30 mouse cellular contexts compared by ENCODE assay signal in the genomic region with DNA sequence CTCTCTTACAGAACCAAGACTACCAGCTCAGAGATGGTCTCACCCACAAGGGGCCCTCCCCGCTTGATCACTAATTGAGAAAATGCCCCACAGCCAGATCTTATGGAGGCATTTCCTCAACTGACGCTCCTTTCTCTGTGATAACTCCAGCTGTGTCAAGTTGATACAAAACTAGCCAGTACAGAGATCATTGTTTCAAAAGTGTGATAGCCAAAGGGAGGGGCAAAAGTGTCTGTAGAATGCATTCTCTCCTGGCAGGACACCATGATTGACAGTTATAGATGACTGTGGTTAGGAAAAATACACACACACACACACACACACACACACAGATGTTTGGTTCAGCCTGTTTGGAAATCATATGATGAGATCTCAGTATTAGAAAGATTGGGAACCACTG.
DNase-seq lines count a peak whose midpoint lies in the region; ATAC-seq and TF ChIP-seq lines count a peak whose summit lies in the region.
"Had no signal": no experiment of that assay in that cellular context is flagged by ENCODE, and none has a peak within 500 bp of the region (broad histone marks: within the 10 kb centered on the region; RNA-seq: fewer than 3 reads in every experiment).

No protein-coding gene starts in this region.

- H3K9me3 ChIP-seq in MEL (replicated peaks; ENCODE audit: insufficient read depth, low read length): no peaks in the 10 kb centered on the region
- H3K9me3 ChIP-seq in liver, embryonic 13.5 days (replicated peaks): no peaks in the 10 kb centered on the region
- H3K9me3 ChIP-seq in liver, embryonic 16.5 days (replicated peaks; ENCODE audit: control insufficient read depth, low read length): no peaks in the 10 kb centered on the region
- H3K9me3 ChIP-seq: embryonic facial prominence, embryonic 10.5 days; embryonic facial prominence, embryonic 13.5 days; forebrain, embryonic 12.5 days; forebrain, embryonic 15.5 days; heart, embryonic 12.5 days; heart, embryonic 15.5 days had no signal

- no peak overlapping the region for H3K9ac ChIP-seq in MEL (ENCODE audit: control insufficient read depth, low read depth, low read length, poor library complexity, severe bottlenecking)
- H3K9ac ChIP-seq in liver, embryonic 13.5 days: no peak overlapping the region
- no peak overlapping the region for H3K9ac ChIP-seq in liver, embryonic 16.5 days (ENCODE audit: low read depth, low read length)
- H3K9ac ChIP-seq: embryonic facial prominence, embryonic 13.5 days; forebrain, embryonic 12.5 days; forebrain, embryonic 15.5 days; heart, embryonic 12.5 days; heart, embryonic 15.5 days; hindbrain, embryonic 14.5 days had no signal

- no peak for DNase-seq in MEL (ENCODE audit: low read depth, low spot score)
- peak; percentile 37 for DNase-seq in liver, embryonic 13.5 days
- DNase-seq in cerebellum, postnatal 25 days: no peak
- no peak for DNase-seq in natural killer cell, adult 2 months (ENCODE audit: low spot score in 2 of 2)
- DNase-seq in heart, postnatal 14 days: no peak
- DNase-seq: adrenal gland, adult 2 months; adrenal gland, postnatal 14 days; B cell, adult 2 months; cerebellum, adult 11 months; cerebellum, adult 2 months; cerebellum, adult 9-11 months; cerebellum, postnatal 36 days; embryo, embryonic 11 days; gastrocnemius, postnatal 25 days; heart, adult 18-20 months; heart, postnatal 10 days; heart, postnatal 4 days had no signal

- peaks cover 0 to 2% of the 10 kb centered on the region in 2 experiments; a peak in 1 of 4 replicates for H3K27me3 ChIP-seq in MEL (ENCODE audit: control insufficient read depth in 1 of 2, insufficient read depth in 2 of 2, low read length in 2 of 2)
- H3K27me3 ChIP-seq in liver, embryonic 13.5 days: no peaks in the 10 kb centered on the region
- no peaks in the 10 kb centered on the region for H3K27me3 ChIP-seq in liver, embryonic 16.5 days (ENCODE audit: control insufficient read depth, insufficient read depth, low read depth, low read length)
- H3K27me3 ChIP-seq: CH12.LX; embryonic facial prominence, embryonic 13.5 days; forebrain, embryonic 12.5 days; forebrain, embryonic 15.5 days; heart, embryonic 12.5 days; heart, embryonic 15.5 days had no signal

- intact Hi-C loops in heart, postnatal 14 days (cut with DNase I): no loop called here

- no peak overlapping the region for H3K4me2 ChIP-seq in liver, embryonic 13.5 days
- H3K4me2 ChIP-seq in liver, embryonic 16.5 days (ENCODE audit: low read depth, low read length): no peak overlapping the region
- H3K4me2 ChIP-seq: embryonic facial prominence, embryonic 13.5 days; forebrain, embryonic 12.5 days; forebrain, embryonic 15.5 days; heart, embryonic 12.5 days; heart, embryonic 15.5 days; hindbrain, embryonic 14.5 days had no signal

- no peaks in the 10 kb centered on the region for H3K4me1 ChIP-seq in MEL (ENCODE audit: control insufficient read depth in 1 of 2, insufficient read depth in 2 of 2, low read length in 2 of 2)
- peaks cover 21% of the 10 kb centered on the region for H3K4me1 ChIP-seq in liver, embryonic 13.5 days (replicated peaks)
- peaks cover 2% of the 10 kb centered on the region; the same call in 1 of the 2 replicates for H3K4me1 ChIP-seq in liver, embryonic 16.5 days (ENCODE audit: control insufficient read depth, low read depth, low read length)
- H3K4me1 ChIP-seq: embryonic facial prominence, embryonic 13.5 days; forebrain, embryonic 15.5 days; heart, embryonic 12.5 days; heart, embryonic 15.5 days had no signal

- no peaks in the 10 kb centered on the region for H3K79me2 ChIP-seq in MEL (ENCODE audit: control insufficient read depth, insufficient read depth, low read length, poor library complexity)

- no peak for TF ChIP-seq CTCF in MEL (IDR thresholded peaks at IDR 0.05 in 2 of 3, conservative IDR thresholded peaks at IDR 0.05 in 1 of 3; ENCODE audit: control insufficient read depth in 1 of 3, insufficient read depth in 1 of 3, low read depth in 2 of 3, low read length in 3 of 3, poor library complexity in 1 of 3, severe bottlenecking in 1 of 3)

- no peak overlapping the region for H3K27ac ChIP-seq in MEL (ENCODE audit: control insufficient read depth, low read depth, low read length)
- H3K27ac ChIP-seq in liver, embryonic 13.5 days: no peak overlapping the region
- H3K27ac ChIP-seq in liver, embryonic 16.5 days (ENCODE audit: low read length): no peak overlapping the region
- H3K27ac ChIP-seq: embryonic facial prominence, embryonic 10.5 days; embryonic facial prominence, embryonic 13.5 days; forebrain, embryonic 12.5 days; forebrain, embryonic 15.5 days; heart, embryonic 15.5 days; hindbrain, embryonic 14.5 days; hindbrain, postnatal 0 days had no signal

- no peak overlapping the region for H3K4me3 ChIP-seq in MEL (ENCODE audit: control insufficient read depth in 1 of 2, insufficient read depth in 1 of 2, low read depth in 2 of 2, low read length in 2 of 2)
- no peak overlapping the region for H3K4me3 ChIP-seq in liver, embryonic 13.5 days (replicated peaks)
- H3K4me3 ChIP-seq in liver, embryonic 16.5 days (ENCODE audit: low read depth, low read length): no peak overlapping the region
- H3K4me3 ChIP-seq: embryonic facial prominence, embryonic 10.5 days; embryonic facial prominence, embryonic 13.5 days; erythroblast, embryonic 14.5 days; forebrain, embryonic 12.5 days; forebrain, embryonic 15.5 days; heart, embryonic 12.5 days; heart, embryonic 15.5 days had no signal

- 17% methylated on average over 2 of the region's 2 CpGs for WGBS in liver, embryonic 13.5 days (ENCODE audit: insufficient replicate concordance)
- WGBS in liver, embryonic 16.5 days (ENCODE audit: insufficient replicate concordance): 30% methylated on average over 2 of the region's 2 CpGs

- no peaks in the 10 kb centered on the region for H3K36me3 ChIP-seq in MEL (ENCODE audit: control insufficient read depth in 1 of 2, insufficient read depth in 2 of 2, low read length in 2 of 2)
- no peaks in the 10 kb centered on the region for H3K36me3 ChIP-seq in liver, embryonic 13.5 days
- H3K36me3 ChIP-seq in liver, embryonic 16.5 days (ENCODE audit: control insufficient read depth, insufficient read depth): no peaks in the 10 kb centered on the region
- H3K36me3 ChIP-seq: embryonic facial prominence, embryonic 10.5 days; embryonic facial prominence, embryonic 13.5 days; forebrain, embryonic 12.5 days; forebrain, embryonic 15.5 days; G1E; heart, embryonic 12.5 days; heart, embryonic 15.5 days had no signal

- peak in 1 of 2 experiments; percentile 67; a peak in 3 of 4 replicates for TF ChIP-seq EP300 in MEL (IDR thresholded peaks at IDR 0.05; ENCODE audit: low read depth in 1 of 2, low read length in 2 of 2)

- ATAC-seq in liver, embryonic 13.5 days (ENCODE audit: low read depth): peak; percentile 80
- peak; percentile 73 for ATAC-seq in liver, embryonic 16.5 days (ENCODE audit: low read depth)
- ATAC-seq in megakaryocyte-erythroid progenitor cell, adult 5-6 weeks (replicated peaks; ENCODE audit: low FRiP score, low TSS enrichment, poor library complexity, severe bottlenecking): peak; percentile 75; the same call in 1 of the 2 replicates
- ATAC-seq: forebrain, embryonic 15.5 days; hindbrain, postnatal 0 days had no signal

- TF ChIP-seq POLR2A in MEL (IDR thresholded peaks at IDR 0.05; ENCODE audit: control insufficient read depth in 1 of 2, insufficient read depth in 1 of 2, low read depth in 1 of 2, low read length in 2 of 2, poor library complexity in 1 of 2): no peak

- no peak for TF ChIP-seq RAD21 in MEL (IDR thresholded peaks at IDR 0.05; ENCODE audit: low read depth, low read length)

TF ChIP-seq in MEL, 35 proteins besides CTCF, POLR2A, EP300 and RAD21:
- TF ChIP-seq MYC (IDR thresholded peaks at IDR 0.05; ENCODE audit: low read depth, low read length): no peak
- peak; percentile 7; the same call in 1 of the 2 replicates for TF ChIP-seq GATA1 (IDR thresholded peaks at IDR 0.05; ENCODE audit: low read depth, low read length)
